ENCODE assay signal across 8 mouse cellular contexts in genomic region chr11:77875847-77876759, GRCm38 (mm10). TPM values are rescaled to one million over a fixed set of nuclear protein-coding genes. Genes with fewer than 3 reads are reported as not detected.
DNase-seq lines count a peak whose midpoint lies in the region; ATAC-seq lines count a peak whose summit lies in the region.

No protein-coding gene starts in this region.

- ATAC-seq in forebrain, embryonic 11.5 days (replicated peaks; ENCODE audit: low FRiP score), result no peak
- 0 out of 2 replicates have a peak, but pooled peaks have one; percentile 9 for ATAC-seq in forebrain, embryonic 15.5 days (replicated peaks)
- ATAC-seq in megakaryocyte progenitor cell, adult 5-6 weeks (replicated peaks; ENCODE audit: poor library complexity), result peak; percentile 69

- no peak overlapping the region; the same call in 1 of the 2 replicates for H3K4me3 ChIP-seq in forebrain, embryonic 10.5 days
- no peak overlapping the region for H3K4me3 ChIP-seq in forebrain, embryonic 11.5 days (ENCODE audit: low read depth, low read length)
- no peak overlapping the region for H3K4me3 ChIP-seq in forebrain, embryonic 15.5 days

- no peak overlapping the region for H3K4me2 ChIP-seq in forebrain, embryonic 11.5 days (ENCODE audit: low read depth, low read length, severe bottlenecking)
- H3K4me2 ChIP-seq in forebrain, embryonic 15.5 days (replicated peaks), result no peak overlapping the region

- no peak overlapping the region for H3K9ac ChIP-seq in forebrain, embryonic 11.5 days (ENCODE audit: low read length)
- H3K9ac ChIP-seq in forebrain, embryonic 15.5 days (replicated peaks), result 0 out of 2 replicates have a peak overlapping the region, but pooled peaks have one; percentile 26

- H3K36me3 ChIP-seq in forebrain, embryonic 10.5 days (replicated peaks), result no peaks in the 10 kb centered on the region
- H3K36me3 ChIP-seq in forebrain, embryonic 11.5 days (ENCODE audit: control insufficient read depth, insufficient read depth, low read length), result no peaks in the 10 kb centered on the region
- no peaks in the 10 kb centered on the region for H3K36me3 ChIP-seq in forebrain, embryonic 15.5 days

- peaks cover 79% of the 10 kb centered on the region for H3K27me3 ChIP-seq in forebrain, embryonic 10.5 days (ENCODE audit: poor library complexity, severe bottlenecking)
- H3K27me3 ChIP-seq in forebrain, embryonic 11.5 days (ENCODE audit: control insufficient read depth, insufficient read depth, low read length), result no peaks in the 10 kb centered on the region; the same call in 1 of the 2 replicates
- no peaks in the 10 kb centered on the region for H3K27me3 ChIP-seq in forebrain, embryonic 15.5 days

- no peak for DNase-seq in forebrain, embryonic 10.5 days (ENCODE audit: extremely low spot score, low spot score)
- no peak for DNase-seq in forebrain, embryonic 11.5 days (ENCODE audit: low spot score)
- peak; percentile 77 for DNase-seq in Muller cell, postnatal 12 days (ENCODE audit: inconsistent ontology term)
- DNase-seq in thymus, postnatal 4 days, result peak; percentile 62
- DNase-seq in adrenal gland, postnatal 25 days, result no peak
- no peak for DNase-seq in right cerebral cortex, postnatal 36 days (ENCODE audit: low spot score in 2 of 2)

- H3K27ac ChIP-seq in forebrain, embryonic 10.5 days, result peak overlapping the region; percentile 74
- H3K27ac ChIP-seq in forebrain, embryonic 11.5 days (ENCODE audit: low read depth, low read length), result no peak overlapping the region
- peak overlapping the region; percentile 77 for H3K27ac ChIP-seq in forebrain, embryonic 15.5 days (replicated peaks)

- peaks cover 57% of the 10 kb centered on the region for H3K4me1 ChIP-seq in forebrain, embryonic 10.5 days
- peaks cover 15% of the 10 kb centered on the region for H3K4me1 ChIP-seq in forebrain, embryonic 11.5 days (replicated peaks; ENCODE audit: control insufficient read depth, insufficient read depth, low read length)
- peaks cover 68% of the 10 kb centered on the region for H3K4me1 ChIP-seq in forebrain, embryonic 15.5 days

- no peaks in the 10 kb centered on the region; the same call in 1 of the 2 replicates for H3K9me3 ChIP-seq in forebrain, embryonic 10.5 days
- no peaks in the 10 kb centered on the region for H3K9me3 ChIP-seq in forebrain, embryonic 11.5 days (ENCODE audit: control insufficient read depth, low read length)
- no peaks in the 10 kb centered on the region for H3K9me3 ChIP-seq in forebrain, embryonic 15.5 days

- 63% methylated on average over 26 of the region's 26 CpGs for WGBS in forebrain, embryonic 10.5 days
- WGBS in forebrain, embryonic 11.5 days, result 59% methylated on average over 26 of the region's 26 CpGs
- WGBS in forebrain, embryonic 15.5 days, result 33% methylated on average over 26 of the region's 26 CpGs

RNA-seq across cellular contexts. Expression of gene Pipox, which starts 17.8 kb away (rescaled TPM):
- 10.0 and 10.1 TPM in 2 replicates for polyA plus RNA-seq in forebrain, embryonic 10.5 days (2016; fragmentation: Nextera tagmentation; extraction: Ambion mirVana)
- polyA plus RNA-seq in forebrain, embryonic 11.5 days (2014; fragmentation: Nextera tagmentation; extraction: Ambion mirVana), result 13.6 and 16.0 TPM in 2 replicates
- polyA plus RNA-seq in forebrain, embryonic 15.5 days (2015; fragmentation: Nextera tagmentation; extraction: Ambion mirVana), result 10.2 and 11.2 TPM in 2 replicates
- total RNA-seq in megakaryocyte progenitor cell, adult 5-6 weeks (2015), result not detected in 2 replicates
- total RNA-seq in megakaryocyte progenitor cell, adult 5-6 weeks (2017), result 0.17 and 0.44 TPM in 2 replicates
- total RNA-seq in adrenal gland, postnatal 25 days (2021), result 3.8 and 4.6 TPM in 2 replicates

RNA-seq across cellular contexts. Expression of gene Sez6, which starts 54.5 kb away (rescaled TPM):
- polyA plus RNA-seq in forebrain, embryonic 10.5 days (2016; fragmentation: Nextera tagmentation; extraction: Ambion mirVana), result 2.8 and 4.3 TPM in 2 replicates
- polyA plus RNA-seq in forebrain, embryonic 11.5 days (2014; fragmentation: Nextera tagmentation; extraction: Ambion mirVana), result 14.3 and 16.7 TPM in 2 replicates
- polyA plus RNA-seq in forebrain, embryonic 15.5 days (2015; fragmentation: Nextera tagmentation; extraction: Ambion mirVana), result 243 and 249 TPM in 2 replicates
- not detected in 2 replicates for total RNA-seq in megakaryocyte progenitor cell, adult 5-6 weeks (2015)
- not detected in 2 replicates for total RNA-seq in megakaryocyte progenitor cell, adult 5-6 weeks (2017)
- 2.0 and 2.7 TPM in 2 replicates for total RNA-seq in adrenal gland, postnatal 25 days (2021)

Comparison
In these comparisons a context has a peak if more than half of its experiments do, and no peak if none do; other contexts are left out.
1. RNA of gene Sez6, which starts 54.5 kb away (polyA plus RNA-seq): 243 to 249 TPM in forebrain, embryonic 15.5 days; 14.3 to 16.7 TPM in forebrain, embryonic 11.5 days and 2.8 to 4.3 TPM in forebrain, embryonic 10.5 days; every median in the first group is over 10 times any median in the second.
2. DNase-seq: peak in Muller cell, postnatal 12 days (single experiment) and thymus, postnatal 4 days (single experiment); none in forebrain, embryonic 10.5 days (single experiment), forebrain, embryonic 11.5 days (single experiment), adrenal gland, postnatal 25 days (single experiment) and right cerebral cortex, postnatal 36 days (0 of 2).